Mouse (Mus musculus): ENCODE data around the gene Tbc1d7.

DNA sequence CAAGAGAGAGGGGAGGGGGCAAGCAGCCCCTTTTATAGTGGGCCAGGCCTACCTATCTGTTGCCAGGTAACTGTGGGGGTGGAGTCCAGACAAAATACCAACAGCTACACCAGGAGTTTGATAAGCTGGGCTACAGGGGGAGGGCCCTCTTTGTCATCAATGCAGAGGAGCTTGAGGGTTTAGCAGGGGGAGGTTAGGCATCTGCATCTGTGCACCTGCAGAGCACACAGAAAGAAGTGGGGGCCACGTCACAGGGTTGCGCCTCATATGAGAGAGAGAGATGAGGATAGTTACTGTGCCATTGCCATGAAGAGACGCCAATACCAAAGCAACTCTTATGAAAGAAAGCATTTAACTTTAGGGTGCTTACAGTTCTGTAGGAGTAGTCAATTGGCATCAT lies 5.4 kb upstream of the Tbc1d7 start:
- TF ChIP-seq CTCF (IDR thresholded peaks at IDR 0.05; ENCODE audit: low read depth, low read length) (no peak), GATA1 (IDR thresholded peaks at IDR 0.05; ENCODE audit: borderline replicate concordance, low read length) (no peak)

All from G1E (cell line).